Comparison of ENCODE assay signal across 27 mouse cellular contexts in the genomic region with DNA sequence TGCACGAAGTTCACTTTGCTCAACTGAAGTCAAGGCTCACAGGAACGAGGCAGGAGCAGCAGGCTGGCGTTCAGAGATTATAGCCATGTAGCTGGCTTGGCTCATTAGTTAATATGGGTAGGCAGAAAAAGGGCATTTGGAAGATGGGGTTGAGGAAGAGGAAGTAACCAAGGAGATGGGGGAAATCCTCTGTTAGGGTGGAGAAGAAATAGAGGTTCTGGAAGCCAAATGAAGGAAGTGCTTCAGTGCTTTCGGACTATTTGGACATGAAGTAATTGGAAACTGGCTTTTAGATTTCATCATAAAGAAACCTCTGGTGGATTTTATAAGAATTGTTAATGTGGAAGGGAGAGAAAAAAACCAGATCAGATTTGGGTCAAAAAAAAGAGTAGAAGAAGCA.
DNase-seq lines count a peak whose midpoint lies in the region; ATAC-seq and TF ChIP-seq lines count a peak whose summit lies in the region.
"Had no signal": no experiment of that assay in that cellular context is flagged by ENCODE, and none has a peak within 500 bp of the region (broad histone marks: within the 10 kb centered on the region; RNA-seq: fewer than 3 reads in every experiment).

No protein-coding gene starts in this region.

- H3K9ac ChIP-seq in liver, adult 2 months (ENCODE audit: low read depth, low read length): no peak overlapping the region
- H3K9ac ChIP-seq: embryonic facial prominence, embryonic 13.5 days; embryonic facial prominence, embryonic 15.5 days; forebrain, embryonic 12.5 days had no signal

- H3K4me3 ChIP-seq in liver, adult 2 months (ENCODE audit: insufficient read depth, low read depth, low read length): no peak overlapping the region
- H3K4me3 ChIP-seq in embryonic facial prominence, embryonic 10.5 days: no peak overlapping the region
- H3K4me3 ChIP-seq: embryonic facial prominence, embryonic 13.5 days; embryonic facial prominence, embryonic 15.5 days; erythroblast, embryonic 14.5 days; forebrain, embryonic 10.5 days; forebrain, embryonic 12.5 days had no signal

- no peak for TF ChIP-seq CTCF in liver, adult 2 months (IDR thresholded peaks at IDR 0.05; ENCODE audit: low read depth, low read length)

- DNase-seq in liver, adult 2 months (ENCODE audit: extremely low read depth, low read depth, low spot score): peak; percentile 16
- no peak for DNase-seq in liver
- no peak for DNase-seq in frontal cortex, postnatal 10 days (ENCODE audit: low spot score in 2 of 2)
- no peak for DNase-seq in embryonic facial prominence, embryonic 10.5 days (ENCODE audit: low spot score)
- DNase-seq: adrenal gland, adult 8-10 months; adrenal gland, postnatal 14 days; adrenal gland, postnatal 36 days; B cell, adult 2 months; cerebellum, adult 11-12 months; cerebellum, adult 2 months; cerebellum, adult 9-10 months; cerebellum, postnatal 10 days; cerebellum, postnatal 25 days had no signal

- peaks cover 17% of the 10 kb centered on the region for H3K4me1 ChIP-seq in liver, adult 2 months (ENCODE audit: control insufficient read depth, insufficient read depth, low read length)
- H3K4me1 ChIP-seq in embryonic facial prominence, embryonic 10.5 days: no peaks in the 10 kb centered on the region
- H3K4me1 ChIP-seq: embryonic facial prominence, embryonic 13.5 days; embryonic facial prominence, embryonic 15.5 days; forebrain, embryonic 10.5 days; forebrain, embryonic 12.5 days had no signal

- no peaks in the 10 kb centered on the region for H3K27me3 ChIP-seq in liver, adult 2 months (ENCODE audit: control insufficient read depth, insufficient read depth, low read length)
- no peaks in the 10 kb centered on the region for H3K27me3 ChIP-seq in embryonic facial prominence, embryonic 10.5 days (replicated peaks; ENCODE audit: low read depth, poor library complexity, severe bottlenecking)
- H3K27me3 ChIP-seq: CH12.LX; embryonic facial prominence, embryonic 13.5 days; embryonic facial prominence, embryonic 15.5 days; forebrain, embryonic 12.5 days; Patski had no signal

- no peaks in the 10 kb centered on the region for H3K79me2 ChIP-seq in liver, adult 2 months (ENCODE audit: control insufficient read depth, insufficient read depth, low read length)

- H3K9me3 ChIP-seq in embryonic facial prominence, embryonic 10.5 days: no peaks in the 10 kb centered on the region
- H3K9me3 ChIP-seq: embryonic facial prominence, embryonic 13.5 days; embryonic facial prominence, embryonic 15.5 days; forebrain, embryonic 10.5 days; forebrain, embryonic 12.5 days; G1E had no signal

- 91% methylated on average over 4 of the region's 4 CpGs for whole genome bisulfite sequencing in liver, adult 2 months
- WGBS in embryonic facial prominence, embryonic 10.5 days: 91% methylated on average over 4 of the region's 4 CpGs

- peak; percentile 53 for ATAC-seq in granulocyte monocyte progenitor cell, adult 5-6 weeks (replicated peaks; ENCODE audit: poor library complexity, severe bottlenecking)
- peak; percentile 27; the same call in 1 of the 2 replicates for ATAC-seq in megakaryocyte progenitor cell, adult 5-6 weeks (replicated peaks; ENCODE audit: poor library complexity)
- ATAC-seq: activated CD4-positive, CD25-positive, alpha-beta regulatory T cell, adult 4 months; CD4-positive, CD25-positive, alpha-beta regulatory T cell, adult 4 months; forebrain, embryonic 14.5 days; forebrain, embryonic 16.5 days; Patski had no signal

- no peaks in the 10 kb centered on the region for H3K36me3 ChIP-seq in liver, adult 2 months (ENCODE audit: control insufficient read depth, insufficient read depth, low read length)
- no peaks in the 10 kb centered on the region for H3K36me3 ChIP-seq in embryonic facial prominence, embryonic 10.5 days (replicated peaks)
- H3K36me3 ChIP-seq: embryonic facial prominence, embryonic 13.5 days; embryonic facial prominence, embryonic 15.5 days; forebrain, embryonic 10.5 days; forebrain, embryonic 12.5 days; G1E had no signal

- H3K27ac ChIP-seq in liver, adult 2 months (replicated peaks; ENCODE audit: insufficient read depth, low read depth, low read length): no peak overlapping the region
- H3K27ac ChIP-seq in embryonic facial prominence, embryonic 10.5 days (replicated peaks): no peak overlapping the region
- H3K27ac ChIP-seq: embryonic facial prominence, embryonic 13.5 days; embryonic facial prominence, embryonic 15.5 days; forebrain, embryonic 10.5 days; forebrain, embryonic 12.5 days had no signal

- no peak for TF ChIP-seq POLR2A in liver, adult 2 months (IDR thresholded peaks at IDR 0.05; ENCODE audit: extremely low read depth, insufficient read depth, low read length)
